Mouse (Mus musculus): ENCODE results near the gene Fyttd1. TPM values are rescaled to one million over a fixed set of nuclear protein-coding genes. Genes with fewer than 3 reads are reported as not detected.

The Fyttd1 gene
- polyA plus RNA-seq, 1 experiment from 2014 or later, result 66.5 TPM

GRCm38 (mm10) chr16:32887996-32888395, 10.7 kb downstream of the Fyttd1 start:
- Histone ChIP-seq H3K27me3 (ENCODE audit: control insufficient read depth, insufficient read depth, low read length) (no peaks in the 10 kb centered on the region), H3K27ac (replicated peaks) (no peak overlapping the region), H3K4me1 (replicated peaks; ENCODE audit: control insufficient read depth, insufficient read depth) (no peaks in the 10 kb centered on the region), H3K4me3 (ENCODE audit: low read depth, low read length) (no peak overlapping the region), H3K9ac (ENCODE audit: low read length) (no peak overlapping the region), H3K9me3 (ENCODE audit: control insufficient read depth, low read length) (no peaks in the 10 kb centered on the region), H3K4me2 (replicated peaks; ENCODE audit: low read depth) (no peak overlapping the region), H3K36me3 (ENCODE audit: control insufficient read depth, insufficient read depth, low read length) (peaks cover 3% of the 10 kb centered on the region; the same call in 1 of the 2 replicates)
- DNase-seq (ENCODE audit: low spot score) (no peak), ATAC-seq (ENCODE audit: low FRiP score, low TSS enrichment) (no peak)
- WGBS, result 89% methylated on average over 7 of the region's 7 CpGs
- TF ChIP-seq CTCF (IDR thresholded peaks at IDR 0.05; ENCODE audit: low read depth) (peak; percentile 51), EP300 (optimal IDR thresholded peaks at IDR 0.05) (no peak)

- no peak for ATAC-seq (ENCODE audit: low FRiP score, low TSS enrichment)
Observed at GRCm38 (mm10) chr16:32889881-32890280, 12.6 kb downstream of the Fyttd1 start.

GRCm38 (mm10) chr16:32896126-32896525, 18.8 kb downstream of the Fyttd1 start:
- Histone ChIP-seq H3K36me3 (ENCODE audit: control insufficient read depth, insufficient read depth, low read length) (peaks cover 17% of the 10 kb centered on the region), H3K4me2 (replicated peaks; ENCODE audit: low read depth) (no peak overlapping the region), H3K9me3 (ENCODE audit: control insufficient read depth, low read length) (no peaks in the 10 kb centered on the region), H3K27ac (replicated peaks) (no peak overlapping the region), H3K9ac (ENCODE audit: low read length) (no peak overlapping the region), H3K4me3 (ENCODE audit: low read depth, low read length) (no peak overlapping the region), H3K27me3 (ENCODE audit: control insufficient read depth, insufficient read depth, low read length) (no peaks in the 10 kb centered on the region), H3K4me1 (replicated peaks; ENCODE audit: control insufficient read depth, insufficient read depth) (no peaks in the 10 kb centered on the region)
- no peak for TF ChIP-seq EP300 (optimal IDR thresholded peaks at IDR 0.05)
- TF ChIP-seq CTCF (IDR thresholded peaks at IDR 0.05; ENCODE audit: low read depth), result no peak
- DNase-seq (ENCODE audit: low spot score) (no peak), ATAC-seq (ENCODE audit: low FRiP score, low TSS enrichment) (no peak)

More at GRCm38 (mm10) chr16:32889881-32890280, 12.6 kb downstream of the Fyttd1 start:
- WGBS, result 54% methylated on average over 2 of the region's 2 CpGs
- no peaks in the 10 kb centered on the region for H3K27me3 ChIP-seq (ENCODE audit: control insufficient read depth, insufficient read depth, low read length)
- peaks cover 3% of the 10 kb centered on the region; the same call in 1 of the 2 replicates for H3K36me3 ChIP-seq (ENCODE audit: control insufficient read depth, insufficient read depth, low read length)
- no peak overlapping the region for H3K4me2 ChIP-seq (replicated peaks; ENCODE audit: low read depth)
- no peaks in the 10 kb centered on the region for H3K9me3 ChIP-seq (ENCODE audit: control insufficient read depth, low read length)
- no peak for DNase-seq (ENCODE audit: low spot score)
- no peak overlapping the region for H3K4me3 ChIP-seq (ENCODE audit: low read depth, low read length)
- TF ChIP-seq EP300 (optimal IDR thresholded peaks at IDR 0.05) (no peak), CTCF (IDR thresholded peaks at IDR 0.05; ENCODE audit: low read depth) (no peak)
- H3K9ac ChIP-seq (ENCODE audit: low read length), result no peak overlapping the region
- H3K4me1 ChIP-seq (replicated peaks; ENCODE audit: control insufficient read depth, insufficient read depth), result no peaks in the 10 kb centered on the region
- no peak overlapping the region for H3K27ac ChIP-seq (replicated peaks)

GRCm38 (mm10) chr16:32901360-32902050, 24.2 kb downstream of the Fyttd1 start:
- TF ChIP-seq CTCF (IDR thresholded peaks at IDR 0.05; ENCODE audit: low read depth) (no peak), EP300 (optimal IDR thresholded peaks at IDR 0.05) (no peak)
- Histone ChIP-seq H3K9ac (ENCODE audit: low read length) (no peak overlapping the region), H3K4me1 (replicated peaks; ENCODE audit: control insufficient read depth, insufficient read depth) (no peaks in the 10 kb centered on the region), H3K27ac (replicated peaks) (no peak overlapping the region), H3K4me3 (ENCODE audit: low read depth, low read length) (no peak overlapping the region), H3K9me3 (ENCODE audit: control insufficient read depth, low read length) (no peaks in the 10 kb centered on the region), H3K36me3 (ENCODE audit: control insufficient read depth, insufficient read depth, low read length) (peaks cover 8% of the 10 kb centered on the region; the same call in 1 of the 2 replicates), H3K4me2 (replicated peaks; ENCODE audit: low read depth) (no peak overlapping the region), H3K27me3 (ENCODE audit: control insufficient read depth, insufficient read depth, low read length) (no peaks in the 10 kb centered on the region)
- DNase-seq (ENCODE audit: low spot score), result no peak
- no peak for ATAC-seq (ENCODE audit: low FRiP score, low TSS enrichment)
- WGBS, result 70% methylated on average over 2 of the region's 2 CpGs

GRCm38 (mm10) chr16:32902051-32902428, 24.7 kb downstream of the Fyttd1 start:
- no peak for DNase-seq (ENCODE audit: low spot score)
- H3K36me3 ChIP-seq (ENCODE audit: control insufficient read depth, insufficient read depth, low read length), result peaks cover 12% of the 10 kb centered on the region; the same call in 1 of the 2 replicates
- H3K27me3 ChIP-seq (ENCODE audit: control insufficient read depth, insufficient read depth, low read length), result no peaks in the 10 kb centered on the region
- no peak overlapping the region for H3K4me2 ChIP-seq (replicated peaks; ENCODE audit: low read depth)
- WGBS, result 58% methylated on average over 3 of the region's 3 CpGs
- H3K4me1 ChIP-seq (replicated peaks; ENCODE audit: control insufficient read depth, insufficient read depth), result no peaks in the 10 kb centered on the region
- no peak overlapping the region for H3K9ac ChIP-seq (ENCODE audit: low read length)
- TF ChIP-seq CTCF (IDR thresholded peaks at IDR 0.05; ENCODE audit: low read depth) (no peak), EP300 (optimal IDR thresholded peaks at IDR 0.05) (no peak)
- no peak overlapping the region for H3K4me3 ChIP-seq (ENCODE audit: low read depth, low read length)
- no peak overlapping the region for H3K27ac ChIP-seq (replicated peaks)
- no peaks in the 10 kb centered on the region for H3K9me3 ChIP-seq (ENCODE audit: control insufficient read depth, low read length)
- no peak for ATAC-seq (ENCODE audit: low FRiP score, low TSS enrichment)

- H3K9ac ChIP-seq (ENCODE audit: low read length), result no peak overlapping the region
- 68% methylated on average over 2 of the region's 2 CpGs for WGBS
- H3K4me3 ChIP-seq (ENCODE audit: low read depth, low read length), result no peak overlapping the region
- TF ChIP-seq CTCF (IDR thresholded peaks at IDR 0.05; ENCODE audit: low read depth) (no peak), EP300 (optimal IDR thresholded peaks at IDR 0.05) (no peak)
- no peak overlapping the region for H3K4me2 ChIP-seq (replicated peaks; ENCODE audit: low read depth)
- peaks cover 7% of the 10 kb centered on the region; the same call in 1 of the 2 replicates for H3K36me3 ChIP-seq (ENCODE audit: control insufficient read depth, insufficient read depth, low read length)
- no peaks in the 10 kb centered on the region for H3K27me3 ChIP-seq (ENCODE audit: control insufficient read depth, insufficient read depth, low read length)
- DNase-seq (ENCODE audit: low spot score), result no peak
- no peak overlapping the region for H3K27ac ChIP-seq (replicated peaks)
- H3K4me1 ChIP-seq (replicated peaks; ENCODE audit: control insufficient read depth, insufficient read depth), result no peaks in the 10 kb centered on the region
- H3K9me3 ChIP-seq (ENCODE audit: control insufficient read depth, low read length), result no peaks in the 10 kb centered on the region
- no peak for ATAC-seq (ENCODE audit: low FRiP score, low TSS enrichment)
Observed at GRCm38 (mm10) chr16:32906186-32906585, 28.9 kb downstream of the Fyttd1 start.

Measured in stomach, postnatal 0 days (tissue).